ENCODE assay signal across 9 mouse cellular contexts in the genomic region with DNA sequence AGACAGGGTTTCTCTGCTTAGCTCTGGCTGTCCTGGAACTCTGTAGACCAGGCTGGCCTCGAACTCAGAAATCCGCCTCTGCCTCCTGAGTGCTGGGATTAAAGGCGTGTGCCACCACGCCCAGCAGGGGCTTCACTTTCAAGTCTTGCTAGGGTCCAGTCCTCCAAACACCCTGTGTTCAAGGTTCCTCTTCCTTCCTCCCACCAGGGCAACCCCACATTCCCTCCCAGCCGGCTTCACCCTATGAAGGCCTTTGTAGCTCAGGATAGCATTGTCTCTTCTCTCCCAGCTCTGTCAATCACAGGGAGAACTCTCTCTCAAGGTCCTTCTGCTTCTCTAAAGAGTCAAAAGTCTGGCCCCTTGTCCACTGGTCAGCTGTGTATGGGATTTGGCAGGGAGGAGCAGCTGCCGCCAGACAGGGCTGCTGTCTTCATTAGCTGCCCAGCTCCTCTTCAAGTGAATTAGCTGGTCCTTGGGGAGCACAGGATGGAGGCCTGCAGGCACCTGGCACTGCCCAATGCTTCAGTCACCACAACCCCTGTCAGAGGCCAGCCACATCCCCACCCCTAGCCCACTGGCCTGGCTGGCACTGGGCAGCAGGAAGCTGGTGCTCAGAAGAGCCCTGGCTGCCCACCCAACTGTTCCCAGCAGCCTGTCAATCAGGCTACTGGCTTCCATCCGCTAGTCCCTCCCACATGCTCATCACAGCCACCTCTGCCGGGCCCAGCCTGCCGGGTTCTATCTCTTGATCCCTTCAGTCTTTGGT. TPM values are rescaled to one million over a fixed set of nuclear protein-coding genes. Genes with fewer than 3 reads are reported as not detected.
DNase-seq lines count a peak whose midpoint lies in the region; ATAC-seq and TF ChIP-seq lines count a peak whose summit lies in the region.
"Had no signal": no experiment of that assay in that cellular context is flagged by ENCODE, and none has a peak within 500 bp of the region (broad histone marks: within the 10 kb centered on the region; RNA-seq: fewer than 3 reads in every experiment).

No protein-coding gene starts in this region.

- 58% methylated on average over 9 of the region's 9 CpGs for WGBS in cerebellum, adult 2 months
- 68% methylated on average over 9 of the region's 9 CpGs for WGBS in limb, embryonic 12.5 days

- 0 out of 2 replicates have a peak, but pooled peaks have one; percentile 26 for ATAC-seq in cerebellum, adult (ENCODE audit: insufficient number of reproducible peaks, low FRiP score, low TSS enrichment)
- no peak for ATAC-seq in limb, embryonic 12.5 days (ENCODE audit: insufficient number of reproducible peaks, insufficient read depth, low FRiP score, low TSS enrichment, low read depth)

- H3K4me3 ChIP-seq in cerebellum, adult 2 months (replicated peaks; ENCODE audit: insufficient read depth, low read depth, low read length): no peak overlapping the region
- no peak overlapping the region for H3K4me3 ChIP-seq in limb, embryonic 12.5 days (replicated peaks)
- H3K4me3 ChIP-seq: limb, embryonic 13.5 days had no signal

- DNase-seq in cerebellum, adult 2 months: no peak
- peak; percentile 28 for DNase-seq in thymus, postnatal 4 days
- no peak for DNase-seq in thymus, postnatal 0 days (ENCODE audit: low spot score)
- DNase-seq in urinary bladder, adult 2 months (ENCODE audit: low spot score): no peak
- no peak for DNase-seq in layer of hippocampus, adult 18-20 months (ENCODE audit: low spot score in 2 of 2)
- no peak for DNase-seq in ovary, postnatal 36 days (ENCODE audit: low spot score)

- no peak for TF ChIP-seq CTCF in cerebellum, adult 2 months (IDR thresholded peaks at IDR 0.05; ENCODE audit: borderline replicate concordance, insufficient read depth, low read depth, low read length)

- no peak for TF ChIP-seq POLR2A in cerebellum, adult 2 months (IDR thresholded peaks at IDR 0.05; ENCODE audit: borderline replicate concordance, insufficient read depth, low read length)

- H3K9ac ChIP-seq in limb, embryonic 12.5 days (replicated peaks): no peak overlapping the region
- H3K9ac ChIP-seq: limb, embryonic 13.5 days had no signal

- no peak overlapping the region for H3K4me2 ChIP-seq in limb, embryonic 12.5 days
- H3K4me2 ChIP-seq: limb, embryonic 13.5 days had no signal

- no peaks in the 10 kb centered on the region for H3K36me3 ChIP-seq in limb, embryonic 12.5 days
- H3K36me3 ChIP-seq: limb, embryonic 13.5 days had no signal

- peaks cover 4% of the 10 kb centered on the region; the same call in 1 of the 2 replicates for H3K4me1 ChIP-seq in cerebellum, adult 2 months (ENCODE audit: control insufficient read depth, insufficient read depth, low read length)
- peaks cover 18% of the 10 kb centered on the region for H3K4me1 ChIP-seq in limb, embryonic 12.5 days (replicated peaks)

- H3K27me3 ChIP-seq in cerebellum, adult 2 months (ENCODE audit: control insufficient read depth, insufficient read depth, low read length): no peaks in the 10 kb centered on the region
- no peaks in the 10 kb centered on the region for H3K27me3 ChIP-seq in limb, embryonic 12.5 days
- H3K27me3 ChIP-seq: limb, embryonic 13.5 days had no signal

- no peaks in the 10 kb centered on the region for H3K9me3 ChIP-seq in limb, embryonic 12.5 days
- H3K9me3 ChIP-seq: limb, embryonic 13.5 days had no signal

- H3K27ac ChIP-seq in cerebellum, adult 2 months (ENCODE audit: insufficient read depth, low read length): no peak overlapping the region
- H3K27ac ChIP-seq in limb, embryonic 12.5 days: 0 out of 2 replicates have a peak overlapping the region, but pooled peaks have one; percentile 29
- H3K27ac ChIP-seq: limb, embryonic 13.5 days had no signal

RNA-seq across cellular contexts. Expression of gene Ptma, which starts 15.7 kb away (rescaled TPM):
- 610 and 672 TPM in 2 replicates for polyA plus RNA-seq in cerebellum, adult 2 months (2012; rRNA removed)
- polyA plus RNA-seq in thymus, postnatal 0 days (2015; fragmentation: Nextera tagmentation; extraction: Ambion mirVana): 3,795 and 4,477 TPM in 2 replicates
- 3,930 and 4,018 TPM in 2 replicates for polyA plus RNA-seq in limb, embryonic 12.5 days (2016; fragmentation: Nextera tagmentation; extraction: Ambion mirVana)
- polyA plus RNA-seq in urinary bladder, adult 2 months (2012; rRNA removed): 836 and 1,054 TPM in 2 replicates
- total RNA-seq in layer of hippocampus, adult 18-20 months (2021): 100 to 1,000 TPM; 470 to 490 TPM
